Mouse (Mus musculus) hindbrain, postnatal 0 days (tissue): ENCODE data around the gene Gfap. TPM values are rescaled to one million over a fixed set of nuclear protein-coding genes. Genes with fewer than 3 reads are reported as not detected.

Experiments
- ATAC-seq: fragments of 200-750 bp; cut with Nextera tagmentation; 2 replicates; pipeline ENCODE4 v1.8.0; 2017; ENCODE audit warnings: mild to moderate bottlenecking, moderate TSS enrichment, moderate library complexity
- DNase-seq: peaks from one replicate; pipeline ENCODE4 v3.0.0-alpha.2; 2015; ENCODE audit warnings: low spot score
- H3K27ac ChIP-seq: fragments of 300-500 bp; sonication (generic); 2 replicates; pipeline ENCODE4 v1.5.1; 2014; ENCODE audit warnings: mild to moderate bottlenecking
- H3K27me3 ChIP-seq: fragments of 300-500 bp; sonication (generic); 2 replicates; pipeline ENCODE4 v1.6.1; 2014; ENCODE audit warnings: low read length, mixed read lengths; ENCODE audit not compliant: insufficient read depth
- H3K36me3 ChIP-seq: fragments of 300-500 bp; sonication (generic); 2 replicates; pipeline ENCODE4 v1.6.1; 2014; ENCODE audit warnings: low read length, mixed read lengths; ENCODE audit not compliant: insufficient read depth
- H3K4me1 ChIP-seq: fragments of 300-500 bp; sonication (generic); 2 replicates; pipeline ENCODE4 v1.6.1; 2014; ENCODE audit warnings: antibody characterized with exemption, low read length, mixed read lengths; ENCODE audit not compliant: insufficient read depth
- H3K4me2 ChIP-seq: fragments of 300-500 bp; sonication (generic); 2 replicates; pipeline ENCODE4 v1.6.1; 2014; ENCODE audit warnings: low read depth, mild to moderate bottlenecking, low read length, moderate library complexity, mixed read lengths
- H3K4me3 ChIP-seq: fragments of 300-500 bp; sonication (generic); 2 replicates; pipeline ENCODE4 v1.5.1; 2014; ENCODE audit warnings: low read length
- H3K9ac ChIP-seq: fragments of 300-500 bp; sonication (generic); replicated peaks from 2 replicates; pipeline ENCODE4 v1.6.1; 2014; ENCODE audit warnings: mild to moderate bottlenecking, low read length, moderate library complexity, mixed read lengths
- H3K9me3 ChIP-seq: fragments of 300-500 bp; sonication (generic); 2 replicates; pipeline ENCODE4 v1.6.1; 2016; ENCODE audit warnings: low read length, mixed read lengths
- CTCF ChIP-seq: IDR thresholded peaks from 2 replicates; pipeline ENCODE4 v1.5.1; 2016; ENCODE audit warnings: antibody characterized with exemption, control low read depth, low read depth
- WGBS: fragments of 180-500 bp; shearing (Covaris S2); extraction: QIAGEN DNeasy Blood & Tissue Kit; methylation state at CpG from one replicate; pipeline ENCODE4 v1.1.7; 2014; 5-methylcytosine and 5-hydroxymethylcytosine counted together
- polyA plus RNA-seq: library from polyadenylated mRNA; unstranded; fragments of >200 nt; fragmentation: Nextera tagmentation; extraction: Ambion mirVana; gene quantifications from 2 replicates; pipeline ENCODE4 v1.2.1, GENCODE M21; 2015
- total RNA-seq: library from RNA; depleted of rRNA; stranded (reverse); fragments of >200 nt; gene quantifications from 2 replicates; pipeline ENCODE4 v1.2.3, GENCODE M21; 2014

Gfap gene
- total and polyA plus RNA-seq, 2 experiments from 2014 or later = 74.4 to 105 TPM

GRCm38 (mm10) chr11:102901199-102901598, 487 bp upstream of the Gfap start:
- H3K9me3 ChIP-seq = no peaks in the 10 kb centered on the region
- no peak overlapping the region for H3K4me3 ChIP-seq
- no peaks in the 10 kb centered on the region for H3K27me3 ChIP-seq
- no peak overlapping the region for H3K9ac ChIP-seq
- ATAC-seq = no peak
- TF ChIP-seq CTCF = no peak
- DNase-seq = no peak
- H3K27ac ChIP-seq = no peak overlapping the region
- WGBS = 43% methylated on average over 4 of the region's 4 CpGs
- 0 out of 2 replicates have a peak overlapping the region, but pooled peaks have one; percentile 19 for H3K4me2 ChIP-seq
- no peaks in the 10 kb centered on the region for H3K36me3 ChIP-seq
- H3K4me1 ChIP-seq = peaks cover 7% of the 10 kb centered on the region; the same call in 1 of the 2 replicates

- peaks cover 7% of the 10 kb centered on the region; the same call in 1 of the 2 replicates for H3K4me1 ChIP-seq
- no peaks in the 10 kb centered on the region for H3K36me3 ChIP-seq
- no peak overlapping the region for H3K9ac ChIP-seq
- no peak for TF ChIP-seq CTCF
- WGBS = 24% methylated on average over 9 of the region's 9 CpGs
- H3K27ac ChIP-seq = peak overlapping the region; percentile 65; the same call in 1 of the 2 replicates
- H3K4me3 ChIP-seq = no peak overlapping the region
- DNase-seq = peak; percentile 86
- no peak overlapping the region for H3K4me2 ChIP-seq
- peaks cover 15% of the 10 kb centered on the region for H3K27me3 ChIP-seq
- peak; percentile 94 for ATAC-seq
- H3K9me3 ChIP-seq = no peaks in the 10 kb centered on the region
Observed at GRCm38 (mm10) chr11:102898408-102898807, 2.3 kb downstream of the Gfap start.

GRCm38 (mm10) chr11:102896641-102897040, 4.1 kb downstream of the Gfap start:
- no peak overlapping the region for H3K4me2 ChIP-seq
- no peak overlapping the region for H3K4me3 ChIP-seq
- peak overlapping the region; percentile 22; the same call in 1 of the 2 replicates for H3K27ac ChIP-seq
- TF ChIP-seq CTCF = no peak
- no peaks in the 10 kb centered on the region for H3K36me3 ChIP-seq
- ATAC-seq (no peak), DNase-seq (no peak)
- H3K4me1 ChIP-seq = peaks cover 11% of the 10 kb centered on the region; the same call in 1 of the 2 replicates
- H3K9me3 ChIP-seq = no peaks in the 10 kb centered on the region
- H3K9ac ChIP-seq = no peak overlapping the region
- H3K27me3 ChIP-seq = peaks cover 23% of the 10 kb centered on the region
- WGBS = 66% methylated on average over 20 of the region's 20 CpGs

- Histone ChIP-seq H3K36me3 (no peaks in the 10 kb centered on the region), H3K4me1 (peaks cover 11% of the 10 kb centered on the region; the same call in 1 of the 2 replicates), H3K9me3 (no peaks in the 10 kb centered on the region), H3K4me2 (0 out of 2 replicates have a peak overlapping the region, but pooled peaks have one; percentile 3), H3K9ac (no peak overlapping the region), H3K27ac (no peak overlapping the region), H3K27me3 (peaks cover 23% of the 10 kb centered on the region), H3K4me3 (no peak overlapping the region)
- TF ChIP-seq CTCF = no peak
- ATAC-seq (no peak), DNase-seq (no peak)
- WGBS = 82% methylated on average over 9 of the region's 9 CpGs
Observed at GRCm38 (mm10) chr11:102895779-102896178, 4.9 kb downstream of the Gfap start.

- H3K27me3 ChIP-seq = peaks cover 23% of the 10 kb centered on the region
- no peaks in the 10 kb centered on the region for H3K36me3 ChIP-seq
- no peak overlapping the region for H3K27ac ChIP-seq
- TF ChIP-seq CTCF = no peak
- no peak overlapping the region for H3K9ac ChIP-seq
- ATAC-seq (no peak), DNase-seq (no peak)
- no peak overlapping the region for H3K4me2 ChIP-seq
- H3K4me1 ChIP-seq = peaks cover 11% of the 10 kb centered on the region; the same call in 1 of the 2 replicates
- H3K9me3 ChIP-seq = no peaks in the 10 kb centered on the region
- WGBS = 86% methylated on average over 4 of the region's 4 CpGs
- H3K4me3 ChIP-seq = no peak overlapping the region
Observed at GRCm38 (mm10) chr11:102894716-102895115, 6.0 kb downstream of the Gfap start.

- 3% methylated on average over 43 of the region's 43 CpGs for WGBS
- peak; percentile 69 for ATAC-seq
- peak overlapping the region; percentile 24; the same call in 1 of the 2 replicates for H3K9ac ChIP-seq
Observed at GRCm38 (mm10) chr11:102893015-102893651, 7.6 kb downstream of the Gfap start.

GRCm38 (mm10) chr11:102890096-102890495, 10.6 kb downstream of the Gfap start:
- DNase-seq = no peak
- peaks cover 18% of the 10 kb centered on the region for H3K27me3 ChIP-seq
- no peak for TF ChIP-seq CTCF
- no peaks in the 10 kb centered on the region for H3K36me3 ChIP-seq
- H3K9ac ChIP-seq = no peak overlapping the region
- H3K4me3 ChIP-seq = no peak overlapping the region
- no peak overlapping the region for H3K27ac ChIP-seq
- H3K4me1 ChIP-seq = 0 out of 2 replicates have a peak, but pooled peaks cover 4% of the 10 kb centered on the region
- H3K9me3 ChIP-seq = no peaks in the 10 kb centered on the region
- H3K4me2 ChIP-seq = no peak overlapping the region
- 57% methylated on average over 5 of the region's 5 CpGs for WGBS
- no peak for ATAC-seq

More at GRCm38 (mm10) chr11:102893015-102893651, 7.6 kb downstream of the Gfap start:
- Histone ChIP-seq H3K4me1 (peaks cover 4% of the 10 kb centered on the region; the same call in 1 of the 2 replicates), H3K36me3 (no peaks in the 10 kb centered on the region), H3K27ac (no peak overlapping the region), H3K4me3 (peak overlapping the region; percentile 27), H3K9me3 (no peaks in the 10 kb centered on the region), H3K4me2 (peak overlapping the region; percentile 51), H3K27me3 (peaks cover 23% of the 10 kb centered on the region)
- DNase-seq = peak; percentile 85
- peak; percentile 89 for TF ChIP-seq CTCF
